Mouse (Mus musculus): ENCODE data around the gene Setd1b. TPM values are rescaled to one million over a fixed set of nuclear protein-coding genes. Genes with fewer than 3 reads are reported as not detected.

The Setd1b gene
- total and polyA plus RNA-seq, 3 experiments = 3.0 to 23.5 TPM; not detected in 1

DNA sequence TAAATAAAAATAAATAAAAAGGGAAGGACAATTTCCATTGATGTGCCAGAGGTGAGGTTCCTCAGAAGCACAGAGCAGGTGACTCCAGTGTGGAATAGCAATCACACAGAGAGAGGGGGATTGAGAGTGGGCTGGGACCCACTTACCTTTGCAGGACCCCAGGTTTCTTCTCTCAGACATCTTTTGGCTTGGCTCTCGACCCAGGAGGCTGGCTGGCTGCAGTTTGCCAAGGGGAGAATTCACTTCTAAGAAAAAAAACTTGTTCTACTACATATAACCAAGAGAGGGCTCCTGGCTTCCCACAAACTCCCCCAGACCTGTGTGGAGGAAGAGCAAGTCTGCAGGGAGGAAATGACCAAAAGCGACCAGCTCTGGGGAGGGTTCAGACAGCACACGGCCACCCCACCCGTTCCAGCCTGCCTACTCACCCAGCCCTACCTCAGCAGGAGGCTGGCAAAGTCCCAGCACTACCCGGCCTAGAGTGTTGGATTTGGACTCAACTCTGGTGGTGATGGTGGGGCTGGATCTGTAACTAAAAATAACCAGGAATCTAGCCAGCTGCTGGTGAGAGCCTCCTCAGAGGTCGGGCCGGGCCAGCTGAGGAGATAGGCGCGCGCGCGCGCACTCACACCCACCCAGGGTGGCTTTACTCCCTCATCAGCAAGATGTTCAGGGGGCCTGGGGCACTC, 7.7 kb upstream of the Setd1b start:
- Histone ChIP-seq H3K4me3 (ENCODE audit: control insufficient read depth in 1 of 2, insufficient read depth in 1 of 2, low read depth in 2 of 2, low read length in 2 of 2) (no peak overlapping the region), H3K4me1 (ENCODE audit: control insufficient read depth in 1 of 2, insufficient read depth in 2 of 2, low read length in 2 of 2) (peaks cover 4 to 41% of the 10 kb centered on the region in 2 experiments; a peak in 3 of 4 replicates), H3K27me3 (ENCODE audit: control insufficient read depth in 1 of 2, insufficient read depth in 2 of 2, low read length in 2 of 2) (no peaks in the 10 kb centered on the region), H3K36me3 (ENCODE audit: control insufficient read depth in 1 of 2, insufficient read depth in 2 of 2, low read length in 2 of 2) (peaks cover 0 to 34% of the 10 kb centered on the region in 2 experiments; a peak in 2 of 4 replicates), H3K79me2 (ENCODE audit: control insufficient read depth, insufficient read depth, low read length, poor library complexity) (peaks cover 27% of the 10 kb centered on the region), H3K27ac (ENCODE audit: control insufficient read depth, low read depth, low read length) (peak overlapping the region; percentile 100), H3K9me3 (replicated peaks; ENCODE audit: insufficient read depth, low read length) (no peaks in the 10 kb centered on the region), H3K9ac (ENCODE audit: control insufficient read depth, low read depth, low read length, poor library complexity, severe bottlenecking) (peak overlapping the region; percentile 26; the same call in 1 of the 2 replicates)
- DNase-seq (ENCODE audit: low read depth, low spot score) = peak; percentile 44
- no peak for TF ChIP-seq MAX (IDR thresholded peaks at IDR 0.05; ENCODE audit: low read length)
- 0 out of 2 replicates have a peak, but pooled peaks have one; percentile 3 for TF ChIP-seq SMC3 (IDR thresholded peaks at IDR 0.05; ENCODE audit: low read depth, low read length)
- TF ChIP-seq TBP (IDR thresholded peaks at IDR 0.05; ENCODE audit: low read depth, low read length) = no peak
- TF ChIP-seq NRF1 (IDR thresholded peaks at IDR 0.05; ENCODE audit: insufficient read depth, low read depth, low read length, poor library complexity, severe bottlenecking) = peak; percentile 61
- 0 out of 2 replicates have a peak, but pooled peaks have one; percentile 29 for TF ChIP-seq MXI1 (IDR thresholded peaks at IDR 0.05; ENCODE audit: low read depth, low read length)
- TF ChIP-seq ETS1 (IDR thresholded peaks at IDR 0.05; ENCODE audit: low read depth, low read length) = peak; percentile 62

DNA sequence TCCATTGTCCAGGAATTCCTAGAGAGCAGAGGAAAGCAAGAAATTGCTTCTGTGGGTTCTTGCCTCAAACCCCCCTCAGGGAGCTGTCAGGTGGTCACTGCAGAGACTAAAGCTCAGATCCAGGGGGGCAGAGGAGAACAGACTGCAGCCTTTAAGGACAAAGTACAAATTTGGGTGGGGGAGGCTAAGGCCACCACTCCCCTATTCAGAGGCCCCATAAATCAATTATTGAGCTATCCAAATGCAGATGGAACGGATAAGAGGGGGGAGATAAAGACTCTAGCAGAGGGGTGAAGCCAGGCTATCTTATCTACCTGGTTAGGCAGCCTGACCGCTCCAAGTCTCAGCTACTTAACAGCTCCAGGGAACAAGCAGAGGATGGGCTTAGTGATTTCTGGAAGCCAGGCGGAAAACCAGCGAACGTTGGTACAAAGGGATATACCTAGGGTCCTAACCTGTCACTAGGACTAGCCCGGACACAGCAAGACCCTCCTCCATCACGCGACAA, 7.1 kb upstream of the Setd1b start:
- TF ChIP-seq TBP (IDR thresholded peaks at IDR 0.05; ENCODE audit: low read depth, low read length) = no peak
- TF ChIP-seq GATA1 (IDR thresholded peaks at IDR 0.05; ENCODE audit: low read depth, low read length) = peak; percentile 69
- no peak for TF ChIP-seq ETS1 (IDR thresholded peaks at IDR 0.05; ENCODE audit: low read depth, low read length)
- TF ChIP-seq BHLHE40 (IDR thresholded peaks at IDR 0.05; ENCODE audit: borderline replicate concordance, low read depth, low read length) = no peak
- TF ChIP-seq RCOR1 (IDR thresholded peaks at IDR 0.05; ENCODE audit: low read depth, low read length) = 0 out of 2 replicates have a peak, but pooled peaks have one; percentile 20
- TF ChIP-seq MAZ (IDR thresholded peaks at IDR 0.05; ENCODE audit: low read depth, low read length) = 0 out of 2 replicates have a peak, but pooled peaks have one; percentile 34
- peak; percentile 15 to 30; a peak in 2 of 4 replicates for TF ChIP-seq EP300 (IDR thresholded peaks at IDR 0.05; ENCODE audit: low read depth in 1 of 2, low read length in 2 of 2)
- no peak for TF ChIP-seq UBTF (IDR thresholded peaks at IDR 0.05; ENCODE audit: borderline replicate concordance, insufficient read depth, low read depth, low read length)
- 0 out of 2 replicates have a peak, but pooled peaks have one; percentile 16 for TF ChIP-seq USF1 (IDR thresholded peaks at IDR 0.05; ENCODE audit: low read depth, low read length)
- TF ChIP-seq NELFE (IDR thresholded peaks at IDR 0.05; ENCODE audit: low read depth, low read length) = no peak
- no peak for TF ChIP-seq ZKSCAN1 (IDR thresholded peaks at IDR 0.05; ENCODE audit: low read depth, low read length)
- TF ChIP-seq CHD2 (IDR thresholded peaks at IDR 0.05; ENCODE audit: low read length) = no peak
- 0 out of 2 replicates have a peak, but pooled peaks have one; percentile 21 for TF ChIP-seq MXI1 (IDR thresholded peaks at IDR 0.05; ENCODE audit: low read depth, low read length)
- TF ChIP-seq TCF12 (IDR thresholded peaks at IDR 0.05; ENCODE audit: low read depth, low read length) = 0 out of 2 replicates have a peak, but pooled peaks have one; percentile 14
- 0 out of 2 replicates have a peak, but pooled peaks have one; percentile 31 for TF ChIP-seq ZMIZ1 (IDR thresholded peaks at IDR 0.05; ENCODE audit: low read depth, low read length)
- no peak for TF ChIP-seq MAFK (IDR thresholded peaks at IDR 0.05; ENCODE audit: borderline replicate concordance, low read depth, low read length)
- no peak for TF ChIP-seq JUND (IDR thresholded peaks at IDR 0.05; ENCODE audit: low read depth, low read length)
- TF ChIP-seq KAT2A (conservative IDR thresholded peaks at IDR 0.05; ENCODE audit: low read depth, low read length) = no peak
- no peak for TF ChIP-seq MYB (IDR thresholded peaks at IDR 0.05; ENCODE audit: low read depth, low read length)
- Histone ChIP-seq H3K9ac (ENCODE audit: control insufficient read depth, low read depth, low read length, poor library complexity, severe bottlenecking) (peak overlapping the region; percentile 55), H3K9me3 (replicated peaks; ENCODE audit: insufficient read depth, low read length) (no peaks in the 10 kb centered on the region), H3K4me3 (ENCODE audit: control insufficient read depth in 1 of 2, insufficient read depth in 1 of 2, low read depth in 2 of 2, low read length in 2 of 2) (peak overlapping the region; percentile 23 to 27; a peak in 3 of 4 replicates), H3K36me3 (ENCODE audit: control insufficient read depth in 1 of 2, insufficient read depth in 2 of 2, low read length in 2 of 2) (peaks cover 0 to 29% of the 10 kb centered on the region in 2 experiments; a peak in 2 of 4 replicates), H3K4me1 (ENCODE audit: control insufficient read depth in 1 of 2, insufficient read depth in 2 of 2, low read length in 2 of 2) (peaks cover 4 to 35% of the 10 kb centered on the region in 2 experiments; a peak in 3 of 4 replicates), H3K79me2 (ENCODE audit: control insufficient read depth, insufficient read depth, low read length, poor library complexity) (peaks cover 33% of the 10 kb centered on the region), H3K27ac (ENCODE audit: control insufficient read depth, low read depth, low read length) (peak overlapping the region; percentile 100), H3K27me3 (ENCODE audit: control insufficient read depth in 1 of 2, insufficient read depth in 2 of 2, low read length in 2 of 2) (no peaks in the 10 kb centered on the region)
- no peak for DNase-seq (ENCODE audit: low read depth, low spot score)

Data from MEL (cell line).